Mouse (Mus musculus): ENCODE results near the gene Hsd3b7. TPM values are rescaled to one million over a fixed set of nuclear protein-coding genes. Genes with fewer than 3 reads are reported as not detected.

The Hsd3b7 gene
- polyA plus RNA-seq, 1 experiment from 2014 or later, result 8.9 TPM

Other genes with a start within 250 kb of the Hsd3b7 start
- 5.7 and 6.3 TPM in 2 replicates for gene Tmem265, start 239.2 kb upstream of the Hsd3b7 start, polyA plus RNA-seq (2015; fragmentation: Nextera tagmentation; extraction: Ambion mirVana)
- gene Phkg2, start 227.3 kb upstream of the Hsd3b7 start, polyA plus RNA-seq (2015; fragmentation: Nextera tagmentation; extraction: Ambion mirVana), result 60.0 and 61.0 TPM in 2 replicates
- gene Ccdc189, start 212.0 kb upstream of the Hsd3b7 start, polyA plus RNA-seq (2015; fragmentation: Nextera tagmentation; extraction: Ambion mirVana), result 10.8 and 10.9 TPM in 2 replicates
- 47.9 and 51.1 TPM in 2 replicates for gene Rnf40, start 211.8 kb upstream of the Hsd3b7 start, polyA plus RNA-seq (2015; fragmentation: Nextera tagmentation; extraction: Ambion mirVana)
- 25.5 and 26.6 TPM in 2 replicates for gene Zfp629, start 184.8 kb upstream of the Hsd3b7 start, polyA plus RNA-seq (2015; fragmentation: Nextera tagmentation; extraction: Ambion mirVana)
- 52.9 and 59.2 TPM in 2 replicates for gene Bcl7c, start 91.7 kb upstream of the Hsd3b7 start, polyA plus RNA-seq (2015; fragmentation: Nextera tagmentation; extraction: Ambion mirVana)
- gene Ctf1, start 87.9 kb upstream of the Hsd3b7 start, polyA plus RNA-seq (2015; fragmentation: Nextera tagmentation; extraction: Ambion mirVana), result 3.7 and 3.8 TPM in 2 replicates
- gene Ctf2, start 68.4 kb upstream of the Hsd3b7 start, polyA plus RNA-seq (2015; fragmentation: Nextera tagmentation; extraction: Ambion mirVana), result 0.12 and 0.15 TPM in 2 replicates
- gene Fbxl19, start 56.1 kb upstream of the Hsd3b7 start, polyA plus RNA-seq (2015; fragmentation: Nextera tagmentation; extraction: Ambion mirVana), result 10.8 and 12.1 TPM in 2 replicates
- 8.1 and 9.8 TPM in 2 replicates for gene Orai3, start 30.8 kb upstream of the Hsd3b7 start, polyA plus RNA-seq (2015; fragmentation: Nextera tagmentation; extraction: Ambion mirVana)
- 21.5 and 21.6 TPM in 2 replicates for gene Setd1a, start 23.9 kb upstream of the Hsd3b7 start, polyA plus RNA-seq (2015; fragmentation: Nextera tagmentation; extraction: Ambion mirVana)
- gene Gm49388, start 15.0 kb upstream of the Hsd3b7 start, polyA plus RNA-seq (2015; fragmentation: Nextera tagmentation; extraction: Ambion mirVana), result not detected in 2 replicates
- gene Stx4a, start 23.7 kb downstream of the Hsd3b7 start, polyA plus RNA-seq (2015; fragmentation: Nextera tagmentation; extraction: Ambion mirVana), result 19.5 and 21.8 TPM in 2 replicates
- gene Stx1b, start 23.9 kb downstream of the Hsd3b7 start, polyA plus RNA-seq (2015; fragmentation: Nextera tagmentation; extraction: Ambion mirVana), result 70.0 and 72.9 TPM in 2 replicates
- 10.6 and 11.4 TPM in 2 replicates for gene Zfp646, start 75.6 kb downstream of the Hsd3b7 start, polyA plus RNA-seq (2015; fragmentation: Nextera tagmentation; extraction: Ambion mirVana)
- 46.8 and 48.1 TPM in 2 replicates for gene Zfp668, start 76.2 kb downstream of the Hsd3b7 start, polyA plus RNA-seq (2015; fragmentation: Nextera tagmentation; extraction: Ambion mirVana)
- gene Prss53, start 90.4 kb downstream of the Hsd3b7 start, polyA plus RNA-seq (2015; fragmentation: Nextera tagmentation; extraction: Ambion mirVana), result 1.2 and 1.3 TPM in 2 replicates
- gene Gm21974, start 94.8 kb downstream of the Hsd3b7 start, polyA plus RNA-seq (2015; fragmentation: Nextera tagmentation; extraction: Ambion mirVana), result not detected in 2 replicates
- gene Vkorc1, start 95.0 kb downstream of the Hsd3b7 start, polyA plus RNA-seq (2015; fragmentation: Nextera tagmentation; extraction: Ambion mirVana), result 52.9 and 58.8 TPM in 2 replicates
- gene Bckdk, start 103.5 kb downstream of the Hsd3b7 start, polyA plus RNA-seq (2015; fragmentation: Nextera tagmentation; extraction: Ambion mirVana), result 61.3 and 66.6 TPM in 2 replicates
- gene Kat8, start 111.9 kb downstream of the Hsd3b7 start, polyA plus RNA-seq (2015; fragmentation: Nextera tagmentation; extraction: Ambion mirVana), result 50.7 and 53.1 TPM in 2 replicates
- gene Prss8, start 129.5 kb downstream of the Hsd3b7 start, polyA plus RNA-seq (2015; fragmentation: Nextera tagmentation; extraction: Ambion mirVana), result 0.29 and 0.35 TPM in 2 replicates
- gene Prss36, start 146.1 kb downstream of the Hsd3b7 start, polyA plus RNA-seq (2015; fragmentation: Nextera tagmentation; extraction: Ambion mirVana), result 10.4 and 15.5 TPM in 2 replicates
- 380 and 381 TPM in 2 replicates for gene Fus, start 166.9 kb downstream of the Hsd3b7 start, polyA plus RNA-seq (2015; fragmentation: Nextera tagmentation; extraction: Ambion mirVana)
- gene Pycard, start 193.3 kb downstream of the Hsd3b7 start, polyA plus RNA-seq (2015; fragmentation: Nextera tagmentation; extraction: Ambion mirVana), result 6.5 and 7.9 TPM in 2 replicates
- 0.10 TPM in 1 of 2 replicates, not detected in the other for gene Trim72, start 203.3 kb downstream of the Hsd3b7 start, polyA plus RNA-seq (2015; fragmentation: Nextera tagmentation; extraction: Ambion mirVana)

All from midbrain, embryonic 15.5 days (tissue).